Mouse (Mus musculus) heart, embryonic 10.5 days (tissue): ENCODE data around the gene Myd88. TPM values are rescaled to one million over a fixed set of nuclear protein-coding genes. Genes with fewer than 3 reads are reported as not detected.

Source experiments
- DNase-seq: peaks from one replicate; pipeline ENCODE4 v3.0.0-alpha.2; 2017; ENCODE audit warnings: low spot score
- H3K27ac ChIP-seq: fragments of 300-500 bp; sonication (generic); 2 replicates; pipeline ENCODE4 v1.5.1; 2016; ENCODE audit warnings: mild to moderate bottlenecking
- H3K27me3 ChIP-seq: fragments of 300-500 bp; sonication (generic); 2 replicates; pipeline ENCODE4 v1.6.1; 2016; ENCODE audit warnings: mild to moderate bottlenecking; ENCODE audit not compliant: poor library complexity, insufficient read depth, severe bottlenecking
- H3K36me3 ChIP-seq: fragments of 300-500 bp; sonication (generic); 2 replicates; pipeline ENCODE4 v1.6.1; 2016; ENCODE audit warnings: mild to moderate bottlenecking, moderate library complexity
- H3K4me1 ChIP-seq: fragments of 300-500 bp; sonication (generic); 2 replicates; pipeline ENCODE4 v1.6.1; 2016; ENCODE audit warnings: mild to moderate bottlenecking
- H3K4me3 ChIP-seq: fragments of 300-500 bp; sonication (generic); 2 replicates; pipeline ENCODE4 v1.5.1; 2016; ENCODE audit warnings: mild to moderate bottlenecking, moderate library complexity
- H3K9me3 ChIP-seq: fragments of 300-500 bp; sonication (generic); 2 replicates; pipeline ENCODE4 v1.6.1; 2016; ENCODE audit warnings: mild to moderate bottlenecking, moderate library complexity
- WGBS: fragments of 180-500 bp; shearing (Covaris S2); methylation state at CpG from one replicate; pipeline ENCODE4 v1.1.7; 2016; 5-methylcytosine and 5-hydroxymethylcytosine counted together
- polyA plus RNA-seq: library from polyadenylated mRNA; unstranded; fragments of >200 nt; fragmentation: Nextera tagmentation; extraction: Ambion mirVana; gene quantifications from 2 replicates; pipeline ENCODE4 v1.2.1, GENCODE M21; 2016

Gene Myd88
- polyA plus RNA-seq, 1 experiment from 2014 or later, result 11.6 TPM

DNA sequence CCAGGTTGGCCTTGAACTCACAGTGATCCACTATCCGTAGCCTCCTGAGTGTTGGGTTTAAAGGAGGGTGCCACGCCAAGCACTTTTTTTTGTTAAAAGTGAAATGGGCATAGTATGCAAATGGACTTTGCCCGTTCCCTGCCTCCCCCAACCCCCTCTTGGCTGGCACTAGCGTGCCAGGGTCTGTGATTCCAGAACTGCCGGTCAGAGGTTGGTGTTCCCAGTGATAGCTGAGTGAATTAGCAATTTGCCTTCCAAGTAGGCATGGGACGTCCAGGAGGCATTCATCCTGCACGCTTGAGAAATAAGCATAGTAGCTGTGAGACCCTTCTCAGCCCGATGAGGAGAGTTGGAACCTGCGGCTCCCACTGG lies 16.8 kb upstream of the Myd88 start:
- DNase-seq, result no peak
- H3K27me3 ChIP-seq, result no peaks in the 10 kb centered on the region
- 45% methylated on average over 9 of the region's 9 CpGs for WGBS
- H3K4me3 ChIP-seq, result peak overlapping the region; percentile 79
- no peaks in the 10 kb centered on the region for H3K9me3 ChIP-seq
- peak overlapping the region; percentile 90; the same call in 1 of the 2 replicates for H3K27ac ChIP-seq
- H3K4me1 ChIP-seq, result peaks cover 16% of the 10 kb centered on the region
- no peaks in the 10 kb centered on the region for H3K36me3 ChIP-seq

GRCm38 (mm10) chr9:119357331-119358057 lies 16.3 kb upstream of the Myd88 start, which contains the start of gene Xylb:
Xylb (plus strand) TSS chr9:119357381.
- 4% methylated on average over 65 of the region's 65 CpGs for WGBS
- H3K4me1 ChIP-seq, result peaks cover 10% of the 10 kb centered on the region
- peak within 1 kb of the TSS; percentile 79 for H3K4me3 ChIP-seq
- no peaks in the 10 kb centered on the region for H3K9me3 ChIP-seq
- peak; percentile 94 for DNase-seq
- H3K36me3 ChIP-seq, result no peaks in the 10 kb centered on the region
- H3K27ac ChIP-seq, result peak within 1 kb of the TSS; percentile 90
- no peaks in the 10 kb centered on the region for H3K27me3 ChIP-seq

- DNase-seq, result no peak
- peaks cover 10% of the 10 kb centered on the region for H3K4me1 ChIP-seq
Observed at GRCm38 (mm10) chr9:119355943-119356342, 14.7 kb upstream of the Myd88 start.

GRCm38 (mm10) chr9:119353926-119354325 lies 12.7 kb upstream of the Myd88 start:
- H3K36me3 ChIP-seq, result peaks cover 21% of the 10 kb centered on the region
- WGBS, result 77% methylated on average over 6 of the region's 6 CpGs
- no peak for DNase-seq
- H3K27ac ChIP-seq, result no peak overlapping the region
- no peaks in the 10 kb centered on the region for H3K9me3 ChIP-seq
- no peaks in the 10 kb centered on the region for H3K27me3 ChIP-seq
- peaks cover 14% of the 10 kb centered on the region for H3K4me1 ChIP-seq
- H3K4me3 ChIP-seq, result no peak overlapping the region

More at GRCm38 (mm10) chr9:119355943-119356342, 14.7 kb upstream of the Myd88 start:
- Histone ChIP-seq H3K36me3 (peaks cover 5% of the 10 kb centered on the region), H3K9me3 (no peaks in the 10 kb centered on the region), H3K27ac (no peak overlapping the region), H3K4me3 (no peak overlapping the region), H3K27me3 (no peaks in the 10 kb centered on the region)
- WGBS, result 79% methylated on average over 6 of the region's 6 CpGs

- H3K4me3 ChIP-seq, result no peak overlapping the region
- no peaks in the 10 kb centered on the region for H3K27me3 ChIP-seq
- 19% methylated on average over 4 of the region's 4 CpGs for WGBS
- H3K9me3 ChIP-seq, result no peaks in the 10 kb centered on the region
- DNase-seq, result peak; percentile 87
- H3K27ac ChIP-seq, result no peak overlapping the region
- peaks cover 9% of the 10 kb centered on the region for H3K4me1 ChIP-seq
- H3K36me3 ChIP-seq, result peaks cover 37% of the 10 kb centered on the region
Observed at GRCm38 (mm10) chr9:119352060-119352459, 10.8 kb upstream of the Myd88 start.

- no peak overlapping the region for H3K27ac ChIP-seq
- no peak for DNase-seq
- H3K4me3 ChIP-seq, result no peak overlapping the region
- 91% methylated on average over 10 of the region's 10 CpGs for WGBS
- H3K36me3 ChIP-seq, result peaks cover 47% of the 10 kb centered on the region
- no peaks in the 10 kb centered on the region for H3K27me3 ChIP-seq
- no peaks in the 10 kb centered on the region for H3K9me3 ChIP-seq
- H3K4me1 ChIP-seq, result peaks cover 9% of the 10 kb centered on the region
Observed at GRCm38 (mm10) chr9:119350947-119351705, 9.9 kb upstream of the Myd88 start.

GRCm38 (mm10) chr9:119350531-119350930 lies 9.3 kb upstream of the Myd88 start:
- Histone ChIP-seq H3K36me3 (peaks cover 53% of the 10 kb centered on the region), H3K27me3 (no peaks in the 10 kb centered on the region), H3K27ac (no peak overlapping the region), H3K4me1 (peaks cover 9% of the 10 kb centered on the region), H3K9me3 (no peaks in the 10 kb centered on the region), H3K4me3 (no peak overlapping the region)
- no peak for DNase-seq
- WGBS, result 76% methylated on average over 3 of the region's 3 CpGs

- H3K4me1 ChIP-seq, result peaks cover 21% of the 10 kb centered on the region
- no peaks in the 10 kb centered on the region for H3K27me3 ChIP-seq
- no peak for DNase-seq
- H3K4me3 ChIP-seq, result no peak overlapping the region
- no peaks in the 10 kb centered on the region for H3K9me3 ChIP-seq
- 87% methylated on average over 8 of the region's 8 CpGs for whole genome bisulfite sequencing
- no peak overlapping the region for H3K27ac ChIP-seq
- peaks cover 80% of the 10 kb centered on the region for H3K36me3 ChIP-seq
Observed at GRCm38 (mm10) chr9:119346376-119346775, 5.2 kb upstream of the Myd88 start.

DNA sequence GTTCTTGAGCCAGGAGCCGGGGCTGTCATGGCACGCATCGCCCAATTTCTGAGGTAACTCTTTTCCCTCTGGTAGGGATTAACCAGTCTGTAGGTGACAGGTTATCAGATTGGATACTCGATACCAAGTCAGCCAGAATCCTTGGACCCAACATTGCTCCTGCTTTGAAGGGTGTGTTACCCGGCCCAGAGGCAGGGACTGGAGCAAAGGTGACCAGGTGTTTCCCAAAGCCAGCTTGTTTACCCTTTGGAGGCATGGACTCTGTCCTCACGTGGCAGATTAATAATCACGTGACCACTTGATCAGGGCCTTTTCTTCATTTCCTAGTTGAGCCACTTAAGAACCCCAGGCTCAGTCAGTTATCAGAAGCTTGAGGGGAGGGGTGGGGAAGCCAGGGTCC lies 1.5 kb upstream of the Myd88 start:
- Histone ChIP-seq H3K9me3 (no peaks in the 10 kb centered on the region), H3K27ac (no peak overlapping the region), H3K4me1 (peaks cover 25% of the 10 kb centered on the region), H3K36me3 (peaks cover 51% of the 10 kb centered on the region), H3K4me3 (no peak overlapping the region), H3K27me3 (peaks cover 14% of the 10 kb centered on the region; the same call in 1 of the 2 replicates)
- WGBS, result 84% methylated on average over 7 of the region's 7 CpGs
- DNase-seq, result no peak

- WGBS, result 6% methylated on average over 8 of the region's 8 CpGs
- DNase-seq, result no peak
- H3K9me3 ChIP-seq, result no peaks in the 10 kb centered on the region
- H3K4me1 ChIP-seq, result peaks cover 25% of the 10 kb centered on the region
- peaks cover 30% of the 10 kb centered on the region for H3K36me3 ChIP-seq
- H3K4me3 ChIP-seq, result peak overlapping the region; percentile 80
- peaks cover 25% of the 10 kb centered on the region for H3K27me3 ChIP-seq
- peak overlapping the region; percentile 91 for H3K27ac ChIP-seq
Observed at GRCm38 (mm10) chr9:119340212-119340580, 1.0 kb downstream of the Myd88 start.

DNA sequence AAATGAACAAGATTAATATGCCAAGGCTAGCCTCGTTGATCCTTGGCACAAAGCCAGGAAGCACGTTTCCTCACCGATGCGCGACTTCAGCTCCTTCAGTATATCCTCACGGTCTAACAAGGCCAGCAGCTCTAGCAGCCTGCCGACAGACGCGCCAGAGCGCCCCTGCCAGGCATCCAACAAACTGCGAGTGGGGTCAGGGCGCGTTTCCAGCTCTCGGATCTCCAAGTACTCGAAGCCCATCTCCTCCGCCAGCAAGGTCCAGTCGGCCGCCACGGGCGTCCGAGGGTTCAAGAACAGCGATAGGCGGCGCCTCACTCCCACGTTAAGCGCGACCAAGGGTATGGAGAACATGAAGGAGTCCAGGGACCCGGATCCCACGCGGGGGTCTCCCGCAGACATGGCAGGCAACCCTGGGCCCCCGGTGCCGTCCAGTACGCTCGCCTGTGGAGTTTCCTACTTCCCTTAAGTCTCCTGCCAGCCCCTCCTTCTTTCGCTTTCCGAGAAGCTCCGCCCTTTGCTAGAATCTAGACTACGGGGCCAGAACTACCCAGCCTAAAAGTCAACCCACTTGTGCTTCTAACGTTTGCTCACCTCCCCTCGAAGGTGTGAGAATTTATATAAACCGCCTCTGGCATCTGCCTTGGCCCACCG lies 1.5 kb downstream of the Myd88 start, which contains the start of gene Acaa1a:
Gene Acaa1a (plus strand): TSS at position 119 of the 654 bp plus-strand sequence.
- WGBS, result 1% methylated on average over 43 of the region's 43 CpGs
- H3K4me3 ChIP-seq, result peak within 1 kb of the TSS; percentile 80
- H3K36me3 ChIP-seq, result peaks cover 25% of the 10 kb centered on the region
- H3K27ac ChIP-seq, result peak within 1 kb of the TSS; percentile 91
- H3K9me3 ChIP-seq, result no peaks in the 10 kb centered on the region
- DNase-seq, result no peak
- H3K27me3 ChIP-seq, result peaks cover 25% of the 10 kb centered on the region
- H3K4me1 ChIP-seq, result peaks cover 26% of the 10 kb centered on the region

DNA sequence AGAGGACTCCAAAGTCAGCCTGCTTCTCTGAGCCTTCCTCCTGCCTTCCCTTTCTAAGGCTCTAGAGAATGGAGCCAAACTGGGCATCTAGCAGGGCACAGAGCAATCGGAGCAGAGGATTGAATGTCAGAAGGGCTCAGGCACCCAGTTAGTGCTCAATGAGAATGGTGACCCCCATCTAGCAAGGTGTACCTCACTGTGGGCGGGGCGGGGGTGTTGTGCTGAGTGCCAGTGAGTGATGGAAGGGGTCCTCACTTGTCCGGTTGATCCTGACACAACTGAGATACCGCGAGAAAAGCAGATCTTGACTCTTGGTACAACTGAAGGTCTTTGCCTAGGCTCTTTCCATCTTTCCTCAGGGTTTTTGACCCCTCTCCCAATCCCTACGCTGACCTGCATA lies 2.1 kb downstream of the Myd88 start:
- WGBS, result 49% methylated on average over 7 of the region's 7 CpGs

GRCm38 (mm10) chr9:119338350-119338749 lies 2.9 kb downstream of the Myd88 start:
- Histone ChIP-seq H3K9me3 (no peaks in the 10 kb centered on the region), H3K4me1 (peaks cover 32% of the 10 kb centered on the region)
- WGBS, result 86% methylated on average over 3 of the region's 3 CpGs

More for the DNA sequence above, 2.1 kb downstream of the Myd88 start:
- peak overlapping the region; percentile 80 for H3K4me3 ChIP-seq
- peaks cover 25% of the 10 kb centered on the region for H3K27me3 ChIP-seq
- H3K9me3 ChIP-seq, result no peaks in the 10 kb centered on the region
- DNase-seq, result no peak
- H3K27ac ChIP-seq, result peak overlapping the region; percentile 91; the same call in 1 of the 2 replicates
- peaks cover 32% of the 10 kb centered on the region for H3K4me1 ChIP-seq
- H3K36me3 ChIP-seq, result peaks cover 20% of the 10 kb centered on the region

More at GRCm38 (mm10) chr9:119338350-119338749, 2.9 kb downstream of the Myd88 start:
- H3K4me3 ChIP-seq, result no peak overlapping the region
- no peak for DNase-seq
- H3K27ac ChIP-seq, result no peak overlapping the region
- H3K36me3 ChIP-seq, result peaks cover 12% of the 10 kb centered on the region
- H3K27me3 ChIP-seq, result peaks cover 25% of the 10 kb centered on the region
